Mouse (Mus musculus): ENCODE measurements at regions not wholly inside any gene's neighbourhood (a gene's known extent, or its start where the extent isn't known, plus 50 kb on each side); places are given as distances from the start of the nearest gene placed in this dataset.

DNA sequence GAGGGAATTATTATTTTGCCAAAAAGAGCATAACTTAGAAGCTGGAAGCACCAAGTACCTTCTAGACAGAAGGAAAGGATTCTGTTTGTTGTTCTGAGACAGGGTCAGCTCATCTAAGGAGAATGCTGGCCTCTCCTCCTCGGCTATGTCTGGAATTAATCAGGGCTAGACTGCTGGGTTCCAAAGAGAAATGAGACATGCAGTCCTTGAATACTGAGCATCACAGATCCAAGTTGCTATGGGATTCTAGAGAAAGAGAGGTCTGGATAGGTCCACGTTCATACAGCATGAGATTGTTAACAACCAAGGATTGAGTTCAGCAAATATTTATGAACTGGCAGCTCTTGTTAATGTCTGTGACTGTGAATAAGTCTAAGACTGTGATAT, 63.7 kb upstream of the Slc22a23 start:
- no peak for TF ChIP-seq CTCF (IDR thresholded peaks at IDR 0.05; ENCODE audit: borderline replicate concordance, extremely low read depth, insufficient read depth, insufficient read length)
- TF ChIP-seq POLR2A (IDR thresholded peaks at IDR 0.05; ENCODE audit: borderline replicate concordance, extremely low read depth, insufficient read depth, insufficient read length, poor library complexity, severe bottlenecking) = no peak

All from brain, embryonic 14.5 days (tissue).